Mouse (Mus musculus) intestine, embryonic 15.5 days (tissue): Measurements from ENCODE around the gene Gm26566. TPM values are rescaled to one million over a fixed set of nuclear protein-coding genes. Genes with fewer than 3 reads are reported as not detected.
"Not testable (repeated sequence)": the region's sequence is repeated elsewhere in the genome, so short reads cannot be mapped to it uniquely, and the experiment has no call there.

Experiments
- ATAC-seq: fragments of 200-750 bp; cut with Nextera tagmentation; 2 replicates; pipeline ENCODE4 v1.8.0; 2017; ENCODE audit warnings: moderate TSS enrichment, moderate library complexity
- H3K27ac ChIP-seq: fragments of 300-500 bp; sonication (generic); 2 replicates; pipeline ENCODE4 v1.5.1; 2015; ENCODE audit warnings: mild to moderate bottlenecking, inconsistent platforms
- H3K27me3 ChIP-seq: fragments of 300-500 bp; sonication (generic); replicated peaks from 2 replicates; pipeline ENCODE4 v1.6.1; 2015; ENCODE audit warnings: inconsistent platforms
- H3K36me3 ChIP-seq: fragments of 300-500 bp; sonication (generic); 2 replicates; pipeline ENCODE4 v1.6.1; 2015; ENCODE audit warnings: inconsistent platforms
- H3K4me1 ChIP-seq: fragments of 300-500 bp; sonication (generic); replicated peaks from 2 replicates; pipeline ENCODE4 v1.6.1; 2015; ENCODE audit warnings: inconsistent platforms
- H3K4me2 ChIP-seq: fragments of 300-500 bp; sonication (generic); replicated peaks from 2 replicates; pipeline ENCODE4 v1.6.1; 2015; ENCODE audit warnings: mild to moderate bottlenecking, inconsistent platforms
- H3K4me3 ChIP-seq: fragments of 300-500 bp; sonication (generic); replicated peaks from 2 replicates; pipeline ENCODE4 v1.5.1; 2015; ENCODE audit warnings: inconsistent platforms
- H3K9ac ChIP-seq: fragments of 300-500 bp; sonication (generic); 2 replicates; pipeline ENCODE4 v1.6.1; 2015; ENCODE audit warnings: inconsistent platforms
- H3K9me3 ChIP-seq: fragments of 300-500 bp; sonication (generic); 2 replicates; pipeline ENCODE4 v1.6.1; 2016; ENCODE audit warnings: inconsistent platforms
- WGBS: fragments of 180-500 bp; shearing (Covaris S2); methylation state at CpG from one replicate; pipeline ENCODE4 v1.1.7; 2015; 5-methylcytosine and 5-hydroxymethylcytosine counted together
- polyA plus RNA-seq: library from polyadenylated mRNA; unstranded; fragments of >200 nt; fragmentation: Nextera tagmentation; extraction: Ambion mirVana; gene quantifications from 2 replicates; pipeline ENCODE4 v1.2.1, GENCODE M21; 2015

Gene Gm26566
- polyA plus RNA-seq, 1 experiment from 2014 or later, result 0.80 TPM

DNA sequence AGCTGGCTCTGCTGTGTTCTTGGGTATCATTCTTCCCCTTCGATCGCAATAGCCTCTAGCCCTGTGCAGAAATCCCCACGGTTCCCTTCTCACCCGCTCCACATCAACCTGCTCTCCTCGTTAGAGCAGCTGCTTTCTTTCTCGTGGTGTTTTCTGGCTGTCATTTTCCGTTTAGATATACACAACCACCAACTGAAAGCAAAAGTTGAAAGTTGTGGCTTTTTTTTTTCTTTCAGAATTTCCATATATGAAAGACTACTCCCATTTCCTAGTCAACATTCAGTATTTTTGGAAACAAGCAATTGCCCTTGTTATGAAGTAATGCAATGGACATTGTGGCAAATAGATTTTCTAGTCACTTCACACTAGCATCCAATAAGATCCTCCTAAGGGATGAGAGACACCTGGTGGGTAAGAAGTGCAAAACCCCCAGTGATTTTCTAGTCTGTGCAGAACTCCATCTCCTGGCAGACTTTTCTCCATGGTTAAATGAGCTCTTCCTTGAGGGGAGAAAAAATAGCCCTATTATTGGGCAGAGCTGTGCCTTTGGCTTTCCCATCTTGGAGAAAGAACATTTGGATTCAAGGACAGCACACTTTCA is 21.3 kb downstream of the Gm26566 start:
- Histone ChIP-seq H3K27ac (peak overlapping the region; percentile 56; the same call in 1 of the 2 replicates), H3K4me3 (no peak overlapping the region), H3K36me3 (no peaks in the 10 kb centered on the region), H3K4me1 (peaks cover 2% of the 10 kb centered on the region; the same call in 1 of the 2 replicates), H3K27me3 (no peaks in the 10 kb centered on the region), H3K4me2 (no peak overlapping the region), H3K9me3 (no peaks in the 10 kb centered on the region), H3K9ac (no peak overlapping the region)
- no peak for ATAC-seq
- WGBS, result 44% methylated on average over 7 of the region's 7 CpGs

GRCm38 (mm10) chr4:88744207-88744606 is 22.6 kb downstream of the Gm26566 start:
- Histone ChIP-seq H3K36me3 (no peaks in the 10 kb centered on the region), H3K9ac (no peak overlapping the region), H3K27ac (no peak overlapping the region), H3K4me2 (no peak overlapping the region), H3K27me3 (no peaks in the 10 kb centered on the region), H3K4me1 (peaks cover 2% of the 10 kb centered on the region; the same call in 1 of the 2 replicates), H3K4me3 (no peak overlapping the region), H3K9me3 (no peaks in the 10 kb centered on the region)
- no peak for ATAC-seq
- WGBS, result 77% methylated on average over 3 of the region's 3 CpGs

DNA sequence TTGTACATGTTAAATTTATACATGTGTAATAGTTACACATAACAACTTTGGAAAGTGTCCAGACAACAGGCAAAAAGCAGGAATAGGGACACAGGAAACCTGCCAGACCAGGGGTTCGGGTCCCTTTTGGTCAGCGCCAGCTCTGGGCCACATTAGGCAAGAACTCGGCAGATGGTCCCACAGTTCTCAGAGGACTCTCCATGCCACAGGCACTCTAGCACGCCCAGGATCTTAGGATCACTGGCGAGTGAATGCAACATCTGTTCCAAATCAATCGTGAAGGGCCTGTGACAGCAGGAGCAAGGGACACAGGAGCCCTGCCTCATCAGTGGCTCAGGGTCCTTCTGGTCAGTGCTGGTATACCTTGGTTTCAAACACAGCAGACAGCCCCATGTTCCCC is 28.3 kb downstream of the Gm26566 start:
- WGBS, result 53% methylated on average over 6 of the region's 6 CpGs
- Histone ChIP-seq H3K36me3 (no peaks in the 10 kb centered on the region), H3K27ac (no peak overlapping the region), H3K4me3 (no peak overlapping the region), H3K4me1 (no peaks in the 10 kb centered on the region), H3K4me2 (no peak overlapping the region), H3K9ac (no peak overlapping the region), H3K9me3 (no peaks in the 10 kb centered on the region), H3K27me3 (no peaks in the 10 kb centered on the region)
- ATAC-seq, result no peak

DNA sequence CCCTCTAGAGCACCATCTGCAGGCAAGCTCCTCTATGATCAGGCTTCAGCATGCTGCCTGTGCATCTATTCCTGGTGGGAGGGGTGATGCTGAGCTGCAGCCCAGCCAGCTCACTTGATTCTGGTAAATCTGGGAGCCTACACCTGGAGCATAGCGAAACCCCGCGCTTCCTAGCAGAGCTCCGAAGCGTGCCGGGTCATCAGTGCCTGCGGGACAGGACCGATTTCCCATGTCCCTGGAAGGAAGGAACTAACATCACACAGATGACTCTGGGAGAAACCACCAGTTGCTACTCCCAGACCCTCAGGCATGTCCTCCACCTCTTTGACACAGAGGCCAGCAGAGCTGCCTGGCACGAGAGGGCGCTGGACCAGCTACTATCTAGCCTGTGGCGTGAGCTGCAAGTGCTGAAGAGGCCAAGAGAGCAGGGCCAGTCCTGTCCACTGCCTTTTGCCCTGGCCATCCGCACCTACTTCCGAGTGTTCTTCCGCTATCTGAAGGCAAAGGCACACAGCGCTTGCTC is 33.3 kb downstream of the Gm26566 start, which contains the start of gene Gm13271:
Gene Gm13271, plus strand, starts transcription at position 51 of the 523 bp plus-strand sequence.
- H3K4me3 ChIP-seq, H3K9me3 ChIP-seq, H3K4me2 ChIP-seq, H3K27me3 ChIP-seq, H3K4me1 ChIP-seq, H3K27ac ChIP-seq, H3K9ac ChIP-seq, H3K36me3 ChIP-seq, ATAC-seq: not testable (repeated sequence)
- WGBS, result 78% methylated on average over 15 of the region's 15 CpGs

- peak overlapping the region; percentile 51 for H3K4me3 ChIP-seq
- not testable (repeated sequence) for ATAC-seq, H3K36me3 ChIP-seq, H3K4me1 ChIP-seq, H3K9me3 ChIP-seq, H3K27me3 ChIP-seq
- peak overlapping the region; percentile 65 for H3K9ac ChIP-seq
- 10% methylated on average over 29 of the region's 31 CpGs for WGBS
- peak overlapping the region; percentile 97 for H3K27ac ChIP-seq
- peak overlapping the region; percentile 77 for H3K4me2 ChIP-seq
Measured at GRCm38 (mm10) chr4:88756581-88757513, 35.2 kb downstream of the Gm26566 start.

GRCm38 (mm10) chr4:88757628-88758031 is 36.0 kb downstream of the Gm26566 start:
- H3K4me3 ChIP-seq, result peak overlapping the region; percentile 51
- peak overlapping the region; percentile 97 for H3K27ac ChIP-seq
- not testable (repeated sequence) for H3K4me1 ChIP-seq, H3K9me3 ChIP-seq, H3K36me3 ChIP-seq, H3K27me3 ChIP-seq
- ATAC-seq, result peak; percentile 100
- under 1% methylated on average over 21 of the region's 21 CpGs for WGBS
- H3K9ac ChIP-seq, result peak overlapping the region; percentile 65
- peak overlapping the region; percentile 77 for H3K4me2 ChIP-seq

DNA sequence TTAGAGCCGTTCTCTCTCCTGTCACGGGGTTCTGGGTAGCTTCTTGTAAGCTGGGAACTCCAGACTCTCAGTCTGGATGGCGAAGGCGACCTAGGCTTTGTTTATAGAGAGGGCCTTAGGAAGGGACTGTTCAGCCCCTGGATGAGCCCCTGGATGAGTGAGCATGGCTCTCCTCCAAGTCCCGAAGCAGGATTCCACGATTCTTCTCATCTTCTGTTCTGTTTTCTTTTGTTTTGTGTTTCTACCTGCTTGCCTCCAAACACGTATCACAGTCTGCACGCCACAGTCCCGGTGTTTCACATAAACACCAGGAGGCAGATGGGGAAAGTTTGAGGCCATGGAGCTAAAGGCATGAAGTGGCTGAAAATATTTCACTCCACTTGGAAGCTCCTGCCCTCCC is 37.1 kb downstream of the Gm26566 start:
- H3K27me3 ChIP-seq, H3K4me2 ChIP-seq, ATAC-seq, H3K36me3 ChIP-seq, H3K9me3 ChIP-seq, H3K9ac ChIP-seq, H3K4me3 ChIP-seq, H3K27ac ChIP-seq, H3K4me1 ChIP-seq: not testable (repeated sequence)
- WGBS, result 74% methylated on average over 9 of the region's 9 CpGs

DNA sequence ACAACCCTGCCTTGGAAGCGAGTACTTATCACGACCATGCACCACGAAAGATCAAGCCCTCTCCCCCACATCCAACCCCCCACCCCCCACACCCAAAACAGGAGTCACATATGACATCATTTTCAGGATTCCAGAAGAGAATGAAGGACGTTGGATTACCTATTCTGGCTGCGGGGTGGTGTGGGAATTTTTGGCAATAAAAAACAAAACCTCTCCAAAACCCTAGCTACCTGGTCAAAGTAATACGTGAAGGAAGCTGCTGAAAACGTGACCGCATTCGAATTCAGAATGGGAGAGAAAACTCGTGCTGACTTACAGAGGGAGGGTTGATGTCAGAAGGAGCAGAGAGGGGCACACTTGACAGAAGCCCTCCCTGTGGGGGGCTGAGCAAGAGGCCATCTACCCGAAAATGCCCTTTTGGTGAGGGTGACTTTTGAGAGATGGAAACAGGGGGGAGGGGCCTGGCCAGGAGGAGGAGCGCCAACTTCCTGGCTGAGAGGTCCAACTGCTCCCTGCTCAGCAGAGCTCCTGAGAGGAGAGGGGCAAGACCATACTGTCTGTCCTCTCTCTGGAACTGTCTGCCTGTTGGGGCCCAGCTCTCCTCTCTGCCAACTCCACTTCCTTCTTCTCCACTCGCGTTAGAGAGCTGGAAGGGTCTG is 38.1 kb downstream of the Gm26566 start, which contains the start of gene Gm13283:
Gene Gm13283, plus strand, starts transcription at position 510 of the 659 bp plus-strand sequence.
- not testable (repeated sequence) for H3K9ac ChIP-seq, H3K27me3 ChIP-seq, ATAC-seq, H3K4me1 ChIP-seq, H3K9me3 ChIP-seq, H3K36me3 ChIP-seq
- Histone ChIP-seq H3K27ac (peak within 1 kb of the TSS; percentile 77), H3K4me2 (peak within 1 kb of the TSS; percentile 49), H3K4me3 (peak within 1 kb of the TSS; percentile 29)
- WGBS, result 23% methylated on average over 11 of the region's 14 CpGs

GRCm38 (mm10) chr4:88760431-88760830 is 38.8 kb downstream of the Gm26566 start:
- Histone ChIP-seq H3K4me3 (peak overlapping the region; percentile 29), H3K4me2 (peak overlapping the region; percentile 49), H3K27ac (peak overlapping the region; percentile 77)
- H3K4me1 ChIP-seq, H3K27me3 ChIP-seq, H3K9me3 ChIP-seq, H3K9ac ChIP-seq, ATAC-seq, H3K36me3 ChIP-seq: not testable (repeated sequence)
- WGBS, result 0% methylated on average over 23 of the region's 28 CpGs

DNA sequence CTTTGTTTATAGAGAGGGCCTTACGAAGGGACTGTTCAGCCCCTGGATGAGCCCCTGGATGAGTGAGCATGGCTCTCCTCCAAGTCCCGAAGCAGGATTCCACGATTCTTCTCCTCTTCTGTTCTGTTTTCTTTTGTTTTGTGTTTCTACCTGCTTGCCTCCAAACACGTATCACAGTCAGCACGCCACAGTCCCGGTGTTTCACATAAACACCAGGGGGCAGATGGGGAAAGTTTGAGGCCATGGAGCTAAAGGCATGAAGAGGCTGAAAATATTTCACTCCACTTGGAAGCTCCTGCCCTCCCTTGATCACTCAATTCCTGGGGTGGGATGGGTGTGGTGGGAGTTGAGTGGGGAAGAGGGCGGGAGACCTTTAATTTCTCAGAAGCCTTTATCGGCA is 40.2 kb downstream of the Gm26566 start:
- H3K9me3 ChIP-seq, ATAC-seq: not testable (repeated sequence)

DNA sequence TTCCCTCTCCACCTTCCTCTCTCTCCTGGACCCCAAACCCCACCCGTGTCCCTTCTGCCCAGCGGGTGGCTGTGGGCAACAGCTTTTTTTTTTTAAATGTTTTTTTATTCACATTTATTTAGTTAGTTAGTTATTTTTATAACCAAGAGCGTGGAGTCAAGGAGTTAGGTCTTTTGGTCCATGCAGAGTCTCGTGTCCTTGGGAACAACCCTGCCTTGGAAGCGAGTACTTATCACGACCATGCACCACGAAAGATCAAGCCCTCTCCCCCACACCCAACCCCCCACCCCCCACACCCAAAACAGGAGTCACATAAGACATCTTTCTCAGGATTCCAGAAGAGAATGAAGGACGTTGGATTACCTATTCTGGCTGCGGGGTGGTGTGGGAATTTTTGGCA is 40.7 kb downstream of the Gm26566 start:
- not testable (repeated sequence) for H3K4me1 ChIP-seq, H3K27me3 ChIP-seq, H3K27ac ChIP-seq, H3K9ac ChIP-seq, H3K4me2 ChIP-seq, H3K4me3 ChIP-seq, H3K9me3 ChIP-seq, H3K36me3 ChIP-seq, ATAC-seq
- WGBS, result 54% methylated on average over 9 of the region's 9 CpGs

More for the DNA sequence above, 40.2 kb downstream of the Gm26566 start:
- not testable (repeated sequence) for H3K27ac ChIP-seq, H3K4me3 ChIP-seq, H3K36me3 ChIP-seq, H3K4me2 ChIP-seq, H3K4me1 ChIP-seq, H3K27me3 ChIP-seq, H3K9ac ChIP-seq
- 66% methylated on average over 6 of the region's 8 CpGs for WGBS

GRCm38 (mm10) chr4:88763384-88764018 is 41.9 kb downstream of the Gm26566 start:
- peak overlapping the region; percentile 68; the same call in 1 of the 2 replicates for H3K27ac ChIP-seq
- not testable (repeated sequence) for H3K9ac ChIP-seq

More at GRCm38 (mm10) chr4:88763384-88764018, 41.9 kb downstream of the Gm26566 start:
- Histone ChIP-seq H3K4me2 (peak overlapping the region; percentile 61), H3K4me3 (peak overlapping the region; percentile 35)
- ATAC-seq, H3K36me3 ChIP-seq, H3K27me3 ChIP-seq, H3K4me1 ChIP-seq, H3K9me3 ChIP-seq: not testable (repeated sequence)
- WGBS, result 2% methylated on average over 41 of the region's 42 CpGs
